Mouse (Mus musculus) liver, embryonic 14.5 days (tissue): ENCODE results near the gene a.

ENCODE experiments used
- CTCF ChIP-seq: IDR thresholded peaks from 2 replicates; pipeline ENCODE4 v1.5.1; 2016; ENCODE audit warnings: antibody characterized with exemption, low read depth, control low read depth
- EP300 ChIP-seq: IDR thresholded peaks from 2 replicates; pipeline ENCODE4 v1.6.1; 2016; ENCODE audit warnings: antibody characterized with exemption, low read depth

DNA sequence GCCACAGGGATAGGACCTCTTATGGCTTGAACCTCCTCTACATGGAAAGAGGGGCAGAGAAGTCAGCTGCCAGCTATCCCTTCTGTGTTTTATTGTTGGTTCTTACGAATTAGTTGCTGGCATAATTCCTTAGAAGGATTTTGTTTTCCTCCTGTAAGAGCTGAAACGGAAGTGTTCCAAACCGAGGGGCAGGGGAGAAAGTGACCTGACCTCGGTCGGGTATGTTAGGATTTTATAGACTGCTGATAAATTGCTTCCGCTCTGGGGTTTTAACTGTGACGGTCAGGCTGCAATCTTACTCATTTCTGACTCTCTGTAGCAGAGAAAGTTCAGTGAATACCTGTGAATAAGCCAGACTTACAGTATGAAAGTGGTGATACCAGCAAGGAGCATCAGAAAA is 158.2 kb downstream of the a start:
- TF ChIP-seq CTCF (no peak), EP300 (no peak)
